Mouse (Mus musculus) brain, embryonic 14.5 days (tissue): Measurements from ENCODE around the gene Gm6309. TPM values are rescaled to one million over a fixed set of nuclear protein-coding genes. Genes with fewer than 3 reads are reported as not detected.
"Not testable (repeated sequence)": the region's sequence is repeated elsewhere in the genome, so short reads cannot be mapped to it uniquely, and the experiment has no call there.

Source experiments
- DNase-seq: peaks from one replicate; pipeline ENCODE4 v3.0.0-alpha.2; 2011; ENCODE audit warnings: low read depth
- CTCF ChIP-seq: fragments of 200-500 bp; IDR thresholded peaks from 2 replicates; pipeline ENCODE4 v1.5.1; 2012; ENCODE audit warnings: inconsistent platforms, mild to moderate bottlenecking, moderate library complexity, borderline replicate concordance; ENCODE audit not compliant: insufficient read depth, insufficient read length; ENCODE audit errors: extremely low read depth
- POLR2A ChIP-seq: fragments of 200-500 bp; IDR thresholded peaks from 2 replicates; pipeline ENCODE4 v1.6.1; 2012; ENCODE audit warnings: mild to moderate bottlenecking, inconsistent platforms, borderline replicate concordance; ENCODE audit not compliant: poor library complexity, insufficient read depth, insufficient read length, severe bottlenecking; ENCODE audit errors: extremely low read depth
- polyA plus RNA-seq: library from polyadenylated mRNA; depleted of rRNA; stranded (reverse); fragments of >200 nt; gene quantifications from 2 replicates; pipeline ENCODE4 v1.2.3, GENCODE M21; 2012; rRNA removed

Gm6309 gene
- not detected in 2 replicates for polyA plus RNA-seq

DNA sequence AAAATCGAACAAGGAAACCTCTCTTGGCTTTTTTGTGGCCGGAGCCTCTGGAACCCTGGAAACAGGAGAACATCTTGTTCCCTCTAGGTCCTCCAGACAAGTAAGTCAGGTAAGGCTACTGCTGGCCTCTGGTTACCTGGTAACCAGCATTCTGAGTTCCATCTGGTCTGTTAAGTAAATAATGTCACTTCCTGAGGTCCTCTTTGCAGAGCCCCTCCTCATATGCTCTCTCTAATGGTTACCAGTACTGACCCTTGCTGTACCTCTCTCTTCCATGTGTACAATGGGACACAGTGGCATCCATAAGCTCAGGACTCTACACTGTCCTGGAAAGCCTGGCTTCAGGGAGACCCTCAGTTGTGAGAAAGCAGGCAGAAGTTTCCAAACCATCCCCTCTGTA, at the start of gene Gm6309:
Gm6309 (minus strand) TSS at position 101 of the 400 bp plus-strand sequence.
- not testable (repeated sequence) for DNase-seq

DNA sequence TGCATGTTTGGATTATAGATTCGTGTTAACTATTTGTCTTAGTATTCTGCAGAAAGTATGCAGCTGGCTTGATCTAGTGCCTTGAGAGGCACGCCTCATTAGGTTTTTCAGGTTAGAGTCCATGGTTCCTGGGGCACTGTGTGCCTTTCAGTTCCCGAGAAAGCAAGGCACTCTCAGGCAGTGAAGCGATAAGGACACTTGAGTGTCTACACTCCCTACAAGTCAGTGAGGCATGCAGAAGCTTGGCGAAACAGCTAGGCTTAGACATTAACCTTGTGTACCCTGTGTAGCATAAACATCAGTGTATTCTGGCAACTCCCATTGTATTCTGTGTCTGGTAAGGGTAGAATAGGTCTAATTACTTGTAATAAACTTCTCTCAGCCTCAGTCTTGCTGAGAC, 35.0 kb upstream of the Gm6309 start:
- no peak for DNase-seq
- TF ChIP-seq POLR2A (no peak), CTCF (no peak)

DNA sequence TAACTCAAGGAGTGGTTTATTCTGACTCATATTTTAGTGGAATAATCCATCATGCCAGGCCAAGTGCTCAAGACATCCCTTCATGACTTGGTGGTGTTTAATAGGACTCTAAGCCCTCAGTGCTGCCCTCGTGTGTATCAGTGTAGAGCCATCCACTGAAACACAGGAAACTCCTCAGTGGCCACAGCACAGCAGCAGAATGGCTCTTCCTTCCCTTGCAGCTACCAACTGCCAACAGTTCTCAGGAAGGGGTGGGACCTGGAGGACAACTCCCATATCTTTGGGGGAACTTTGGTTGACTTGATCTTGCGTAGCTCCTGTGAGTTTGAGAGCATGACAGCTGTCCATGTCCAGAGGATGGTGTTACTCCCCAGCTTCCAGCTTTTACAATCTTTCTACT, 33.4 kb upstream of the Gm6309 start:
- TF ChIP-seq CTCF, result no peak
- no peak for TF ChIP-seq POLR2A
- no peak for DNase-seq

DNA sequence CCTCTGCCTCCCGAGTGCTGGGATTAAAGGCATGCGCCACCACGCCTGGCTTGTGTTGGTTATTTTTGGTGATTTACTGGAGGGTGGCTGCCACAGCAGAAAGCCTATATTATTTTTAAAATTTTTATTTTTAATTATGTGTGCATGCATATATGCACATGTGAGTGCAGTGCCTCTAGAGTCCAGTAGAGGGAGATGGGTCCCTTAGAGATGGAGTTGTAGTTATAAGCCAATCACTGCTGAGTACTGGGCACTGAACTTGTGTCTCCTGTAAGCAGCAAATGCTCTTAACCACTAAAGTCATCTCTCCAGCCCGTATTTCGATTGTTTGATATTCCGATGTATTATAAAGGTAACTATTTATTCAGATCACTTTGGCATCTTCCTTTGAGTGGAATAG, 30.1 kb upstream of the Gm6309 start:
- no peak for DNase-seq
- TF ChIP-seq CTCF (no peak; the same call in 1 of the 2 replicates), POLR2A (no peak)

DNA sequence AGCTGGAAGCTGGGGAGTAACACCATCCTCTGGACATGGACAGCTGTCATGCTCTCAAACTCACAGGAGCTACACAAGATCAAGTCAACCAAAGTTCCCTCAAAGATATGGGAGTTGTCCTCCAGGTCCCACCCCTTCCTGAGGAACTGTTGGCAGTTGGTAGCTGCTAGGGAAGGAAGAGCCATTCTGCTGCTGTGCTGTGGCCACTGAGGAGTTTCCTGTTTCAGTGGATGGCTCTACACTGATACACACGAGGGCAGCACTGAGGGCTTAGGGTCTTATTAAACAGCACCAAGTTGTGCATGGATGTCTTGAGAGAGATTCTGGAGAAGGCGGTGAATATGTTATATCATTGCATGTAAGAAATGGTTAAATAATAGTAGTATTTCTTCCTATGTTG, 29.0 kb upstream of the Gm6309 start:
- no peak for DNase-seq
- no peak for TF ChIP-seq CTCF

DNA sequence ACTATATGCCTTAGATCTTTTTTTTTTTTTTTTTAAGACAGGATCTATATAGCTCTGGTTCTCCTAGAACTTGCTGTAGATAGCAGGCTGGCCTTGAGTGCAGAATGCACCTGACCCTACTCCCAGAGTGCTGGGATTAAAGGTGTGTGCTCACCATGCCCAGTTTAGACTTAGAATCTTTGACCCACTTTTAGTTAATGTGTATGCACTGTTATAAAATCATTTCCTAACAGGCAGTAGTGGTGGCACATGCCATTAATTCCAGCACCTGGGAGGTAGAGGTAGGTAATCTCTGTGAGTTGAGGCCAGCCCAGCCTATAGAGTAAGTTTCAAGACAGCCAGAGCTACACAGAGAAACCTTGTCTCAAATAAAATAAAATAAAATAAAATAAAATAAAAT, 28.6 kb upstream of the Gm6309 start:
- DNase-seq, result no peak
- TF ChIP-seq CTCF (no peak), POLR2A (no peak)

DNA sequence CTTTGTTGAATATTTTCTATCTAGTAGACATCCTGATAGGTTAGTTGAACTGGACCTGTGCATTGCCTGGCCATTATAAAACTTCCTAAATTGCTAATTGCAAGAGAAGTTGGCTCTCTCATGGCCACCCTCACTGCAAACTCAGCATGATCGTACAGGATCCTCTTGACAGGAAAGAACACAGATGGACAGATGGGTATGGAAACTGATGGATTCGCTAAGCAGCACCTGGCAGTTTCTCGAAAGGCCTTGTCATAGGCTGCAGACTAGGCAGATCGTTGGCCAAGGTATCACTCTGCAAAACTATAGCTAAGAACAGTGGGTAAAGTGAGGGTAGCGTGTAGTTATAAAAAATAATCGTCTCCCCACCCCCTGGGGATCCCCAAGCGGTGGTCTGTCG, 22.8 kb upstream of the Gm6309 start:
- TF ChIP-seq CTCF, result no peak
- TF ChIP-seq POLR2A, result no peak
- DNase-seq, result no peak

DNA sequence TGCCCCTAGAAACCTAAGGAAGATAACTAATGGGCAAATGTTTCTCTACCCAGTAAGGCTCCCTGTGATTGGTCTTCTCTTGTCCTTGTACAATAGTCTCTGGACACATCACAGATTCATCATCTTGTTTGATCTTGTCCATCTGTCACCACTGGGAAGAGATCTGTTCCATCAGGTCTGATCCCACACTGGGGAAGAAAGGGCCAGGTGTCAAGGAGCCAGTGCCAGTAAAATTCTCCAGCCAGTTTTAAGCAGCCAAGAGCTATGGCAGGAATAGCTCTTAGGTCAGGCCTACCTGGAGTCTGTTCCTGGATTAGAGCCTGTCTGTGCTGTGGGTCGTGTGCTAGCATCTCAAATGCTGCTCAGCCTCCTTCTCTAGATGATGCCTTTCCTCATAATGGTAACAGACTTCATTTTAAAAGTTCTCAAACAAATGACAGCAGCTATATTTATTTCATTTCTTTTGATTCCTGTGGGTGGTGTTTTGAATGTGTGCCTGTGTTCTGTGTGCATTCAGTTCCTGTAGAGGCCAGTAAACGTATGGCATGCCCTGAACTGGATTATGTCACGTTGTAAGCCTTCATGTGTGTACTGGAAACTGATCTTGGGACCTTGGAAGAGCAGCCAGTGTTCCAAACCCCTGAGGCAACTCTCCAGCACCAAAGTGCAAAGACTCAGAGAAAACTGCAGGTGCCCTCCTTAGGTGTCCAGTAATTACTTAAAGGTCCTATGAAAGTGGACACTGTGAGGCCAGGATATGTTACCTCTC, 20.2 kb upstream of the Gm6309 start:
- TF ChIP-seq POLR2A (no peak), CTCF (no peak)
- DNase-seq, result no peak

DNA sequence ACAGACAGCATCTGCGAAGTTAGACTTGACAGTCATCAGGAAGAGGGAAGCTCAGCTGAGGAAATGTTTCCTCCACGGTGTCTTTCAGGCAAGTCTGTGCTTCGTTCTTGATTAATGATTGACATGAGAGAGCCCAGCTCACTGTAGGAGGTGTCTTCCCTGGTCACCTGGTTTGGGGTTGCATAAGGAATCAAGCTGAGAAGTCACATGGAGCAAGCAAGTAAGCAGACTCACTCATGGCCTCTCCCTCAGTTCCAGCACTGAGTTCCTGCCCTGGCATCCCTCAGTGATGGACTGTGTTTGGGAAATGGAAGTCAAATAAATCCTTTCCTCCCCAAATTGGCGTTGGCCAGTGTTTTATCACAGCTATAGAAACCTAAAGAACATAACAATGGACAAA, 19.6 kb upstream of the Gm6309 start:
- no peak for DNase-seq
- TF ChIP-seq POLR2A (no peak), CTCF (no peak)

DNA sequence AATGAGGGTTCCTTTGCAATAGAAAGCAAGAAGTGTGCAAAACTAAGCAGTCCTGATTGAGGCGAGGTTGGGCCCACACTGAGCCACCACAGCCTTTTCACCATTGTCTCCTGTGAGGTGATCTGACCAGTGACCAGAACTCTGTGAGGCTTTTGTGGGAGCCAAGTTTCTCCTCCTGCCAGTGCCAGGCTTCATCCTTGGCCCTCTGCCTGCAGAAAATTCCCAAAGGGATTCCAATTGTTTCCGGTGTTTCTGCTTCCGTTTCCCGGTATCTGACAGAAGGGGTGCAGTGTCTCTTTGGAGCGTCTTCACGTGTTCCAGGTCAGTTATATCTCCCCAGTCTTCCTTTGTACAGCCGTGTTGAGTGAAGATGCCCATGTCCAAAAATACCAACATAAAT, 18.2 kb upstream of the Gm6309 start:
- TF ChIP-seq CTCF (no peak), POLR2A (no peak)
- no peak for DNase-seq

DNA sequence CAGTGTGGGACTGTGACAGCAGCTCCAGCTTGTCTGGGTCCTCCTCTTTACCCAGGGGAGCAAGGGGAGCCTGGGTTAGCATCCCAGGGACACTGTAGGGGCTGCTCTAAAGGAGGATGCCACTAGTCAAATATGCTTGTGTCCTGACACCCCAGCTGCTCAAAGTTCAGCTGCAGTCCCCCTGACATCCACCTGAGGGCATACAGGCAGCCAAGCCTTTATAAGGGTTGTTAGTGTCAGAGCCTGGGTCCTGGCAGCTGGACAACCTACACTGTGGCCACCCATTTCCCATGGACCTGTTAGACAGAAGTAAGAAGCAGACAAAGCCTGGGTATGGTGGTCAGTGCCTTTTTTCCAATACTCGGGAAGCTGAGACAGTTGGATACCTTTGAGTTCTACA, 17.6 kb upstream of the Gm6309 start:
- DNase-seq, result no peak
- no peak for TF ChIP-seq POLR2A
- TF ChIP-seq CTCF, result no peak

DNA sequence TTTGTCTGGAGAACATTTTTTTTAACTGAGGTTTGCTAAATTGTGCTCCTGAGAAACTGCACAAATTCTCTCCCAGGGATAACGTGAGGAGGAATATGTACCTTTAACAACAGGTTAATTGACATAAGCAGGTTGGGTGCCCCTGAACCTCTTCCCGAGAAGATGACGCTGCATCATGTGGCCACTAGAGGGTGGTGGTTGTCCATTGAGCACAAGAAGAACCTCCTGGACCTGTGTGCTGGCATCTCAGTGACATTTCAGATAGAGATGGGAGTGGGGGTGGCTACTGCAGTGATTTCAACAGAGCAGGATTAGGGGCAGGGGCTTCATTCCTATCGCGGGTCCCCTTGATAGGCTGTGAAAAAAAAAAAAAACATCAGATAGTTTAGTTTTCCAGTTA, 16.9 kb upstream of the Gm6309 start:
- peak; percentile 54 for DNase-seq
- peak; percentile 52; the same call in 1 of the 2 replicates for TF ChIP-seq CTCF

DNA sequence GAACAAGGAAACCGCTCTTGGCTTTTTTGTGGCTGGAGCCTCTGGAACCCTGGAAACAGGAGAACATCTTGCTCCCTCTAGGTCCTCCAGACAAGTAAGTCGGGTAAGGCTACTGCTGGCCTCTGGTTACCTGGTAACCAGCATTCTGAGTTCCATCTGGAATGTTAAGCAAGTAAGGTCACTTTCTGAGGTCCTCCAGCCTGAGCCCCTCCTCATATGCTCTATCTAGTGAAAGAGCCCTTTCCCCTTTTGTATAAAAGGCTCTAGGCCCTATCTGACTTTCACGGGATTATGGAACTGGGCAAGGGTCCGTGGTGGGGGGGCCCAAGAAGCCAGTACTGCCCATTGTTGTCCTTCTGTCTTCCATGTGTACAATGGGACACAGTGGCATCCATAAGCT, 14.7 kb upstream of the Gm6309 start, which contains the start of gene 1700001J03Rik:
1700001J03Rik (minus strand) TSS at position 101 of the 400 bp plus-strand sequence.
- not testable (repeated sequence) for DNase-seq

DNA sequence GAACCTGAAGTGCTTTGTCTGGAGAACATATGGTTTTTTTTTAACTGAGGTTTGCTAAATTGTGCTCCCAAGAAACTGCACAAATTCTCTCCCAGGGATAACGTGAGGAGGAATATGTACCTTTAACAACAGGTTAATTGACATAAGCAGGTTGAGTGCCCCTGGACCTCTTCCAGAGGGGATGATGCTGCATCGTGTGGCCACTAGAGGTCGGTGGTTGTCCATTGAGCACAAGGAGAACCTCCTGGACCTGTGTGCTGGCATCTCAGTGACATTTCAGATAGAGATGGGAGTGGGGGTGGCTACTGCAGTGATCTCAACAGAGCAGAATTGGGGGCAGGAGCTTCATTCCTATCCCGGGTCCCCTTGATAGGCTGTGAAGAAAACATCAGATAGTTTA, 2.2 kb upstream of the Gm6309 start:
- not testable (repeated sequence) for DNase-seq

DNA sequence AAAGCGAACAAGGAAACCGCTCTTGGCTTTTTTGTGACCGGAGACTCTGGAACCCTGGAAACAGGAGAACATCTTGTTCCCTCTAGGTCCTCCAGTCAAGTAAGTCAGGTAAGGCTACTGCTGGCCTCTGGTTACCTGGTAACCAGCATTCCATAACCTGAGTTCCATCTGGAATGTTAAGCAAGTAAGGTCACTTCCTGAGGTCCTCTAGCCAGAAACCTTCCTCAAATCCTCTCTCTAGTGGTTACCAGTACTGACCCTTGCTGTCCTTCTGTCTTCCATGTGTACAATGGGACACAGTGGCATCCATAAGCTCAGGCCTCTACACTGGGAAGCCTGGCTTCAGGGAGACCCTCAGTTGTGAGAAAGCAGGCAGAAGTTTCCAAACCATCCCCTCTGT, 10.1 kb downstream of the Gm6309 start, which contains the start of gene Gm5565:
Gm5565 (minus strand) TSS at position 101 of the 400 bp plus-strand sequence.
- DNase-seq, result not testable (repeated sequence)

DNA sequence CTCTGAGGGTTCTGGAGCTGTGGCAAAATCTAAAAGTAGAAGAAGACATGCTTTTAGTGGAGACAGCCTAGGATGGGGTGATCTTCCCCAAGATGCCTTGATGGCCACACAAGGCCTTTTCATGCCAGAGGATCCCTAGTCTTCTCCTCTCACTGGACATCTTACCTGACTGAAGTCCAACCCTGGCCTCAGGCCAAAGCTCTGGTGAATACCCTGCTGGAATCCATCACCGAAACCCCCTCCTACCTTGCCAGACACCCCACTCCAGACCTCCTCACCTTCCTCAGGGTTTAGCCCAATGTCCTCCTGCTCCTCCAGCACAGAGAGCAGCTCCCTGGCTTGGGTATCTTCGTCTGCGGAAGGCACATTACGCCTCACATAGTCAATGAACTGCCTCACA, 12.2 kb downstream of the Gm6309 start:
- DNase-seq, result not testable (repeated sequence)
